Mouse (Mus musculus): ENCODE results near the gene Grk3.
A peak's percentile ranks its signal among the peaks of the same experiment; 100 is the strongest.

The Grk3 gene

DNA sequence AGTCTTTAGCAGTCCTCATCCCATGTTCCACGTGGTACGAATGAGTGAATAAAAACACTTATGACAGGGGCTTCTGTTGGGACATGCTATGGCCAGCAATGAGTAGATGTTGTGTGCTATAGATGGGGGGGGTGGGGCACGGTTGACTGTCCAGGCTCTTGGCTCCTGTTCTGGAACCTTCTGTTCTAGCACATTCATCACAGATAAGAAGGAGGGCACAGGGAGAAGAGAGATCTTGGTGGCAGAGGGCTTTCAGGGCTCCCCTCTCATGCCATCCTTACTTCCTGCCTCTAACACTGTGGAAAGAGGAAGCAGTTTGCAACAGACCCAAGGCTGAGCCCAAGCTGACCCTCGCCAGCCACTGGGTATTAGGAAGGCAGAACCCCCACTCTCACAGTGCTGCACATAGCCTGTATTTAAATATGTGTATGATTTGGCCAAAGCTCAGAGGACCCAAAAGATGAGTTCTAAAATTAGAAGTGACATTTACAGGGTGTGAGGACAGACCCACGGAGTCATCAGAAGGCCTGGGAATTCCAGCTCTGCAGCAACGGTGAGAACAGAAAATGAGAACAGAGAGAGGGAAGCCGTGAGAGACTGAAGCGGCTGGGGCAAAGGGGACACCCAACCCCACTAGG lies 6.3 kb downstream of the Grk3 start:
- no peak for DNase-seq (ENCODE audit: low spot score)

DNA sequence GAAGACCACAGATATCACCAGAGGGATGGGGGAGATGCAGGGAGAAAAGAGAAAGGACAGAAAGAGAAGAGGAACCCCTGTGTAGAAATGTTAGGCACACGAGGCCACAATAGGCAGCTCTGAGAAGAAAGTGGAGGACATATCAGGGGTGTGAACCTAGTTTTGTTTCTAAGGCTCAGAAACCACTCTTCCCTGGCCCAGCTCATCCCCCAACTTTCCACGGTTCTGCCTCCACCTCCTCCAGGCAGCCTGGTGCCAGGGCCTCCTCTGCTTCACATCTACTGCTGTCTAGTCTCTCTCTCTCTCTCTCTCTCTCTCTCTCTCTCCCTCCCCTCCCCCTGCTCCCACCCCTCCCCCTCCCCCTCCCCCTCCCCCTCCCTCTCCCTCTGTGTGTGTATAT lies 7.1 kb downstream of the Grk3 start:
- no peak for DNase-seq (ENCODE audit: low spot score)

DNA sequence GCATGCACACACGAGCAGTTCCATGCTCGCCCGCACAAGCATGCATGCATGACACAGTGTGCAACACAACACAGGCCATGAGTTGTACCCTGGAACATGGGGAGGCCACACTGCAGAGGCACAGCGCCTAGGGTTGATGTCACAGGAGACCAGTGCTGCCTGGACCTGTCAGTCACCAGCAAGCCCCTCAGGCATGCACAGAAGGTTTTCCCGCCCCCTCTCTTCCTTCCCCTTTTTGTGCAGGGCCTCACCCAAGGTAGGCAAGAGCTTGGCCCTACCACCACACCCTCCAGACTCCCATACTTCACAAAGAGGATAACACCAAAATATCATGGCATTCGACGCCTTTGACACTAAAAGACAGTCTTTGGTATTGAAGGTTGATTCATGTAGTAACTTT lies 8.6 kb downstream of the Grk3 start:
- no peak for DNase-seq (ENCODE audit: low spot score)

DNA sequence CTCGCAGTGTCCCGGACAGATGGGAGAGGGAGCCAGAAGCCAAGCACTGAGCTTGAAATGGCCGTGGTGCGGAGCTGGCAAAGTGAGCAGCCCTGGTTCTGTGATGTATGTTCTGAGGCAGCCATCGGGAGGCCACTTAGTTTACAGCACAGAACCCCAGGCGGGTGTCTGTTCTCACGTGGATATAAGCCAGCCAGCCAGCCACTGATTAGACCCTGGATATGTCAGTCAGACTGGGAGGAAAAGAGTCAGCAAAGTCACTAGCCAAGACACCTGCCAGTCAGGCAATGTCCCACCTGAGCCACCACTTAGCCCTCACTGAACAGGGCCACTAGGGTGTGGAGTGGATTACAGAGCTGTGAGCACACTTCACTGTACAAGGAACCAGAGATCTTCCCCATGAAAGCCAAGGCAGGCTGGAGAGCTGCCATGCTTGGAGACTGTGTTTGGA lies 9.6 kb downstream of the Grk3 start:
- no peak for DNase-seq (ENCODE audit: low spot score)

DNA sequence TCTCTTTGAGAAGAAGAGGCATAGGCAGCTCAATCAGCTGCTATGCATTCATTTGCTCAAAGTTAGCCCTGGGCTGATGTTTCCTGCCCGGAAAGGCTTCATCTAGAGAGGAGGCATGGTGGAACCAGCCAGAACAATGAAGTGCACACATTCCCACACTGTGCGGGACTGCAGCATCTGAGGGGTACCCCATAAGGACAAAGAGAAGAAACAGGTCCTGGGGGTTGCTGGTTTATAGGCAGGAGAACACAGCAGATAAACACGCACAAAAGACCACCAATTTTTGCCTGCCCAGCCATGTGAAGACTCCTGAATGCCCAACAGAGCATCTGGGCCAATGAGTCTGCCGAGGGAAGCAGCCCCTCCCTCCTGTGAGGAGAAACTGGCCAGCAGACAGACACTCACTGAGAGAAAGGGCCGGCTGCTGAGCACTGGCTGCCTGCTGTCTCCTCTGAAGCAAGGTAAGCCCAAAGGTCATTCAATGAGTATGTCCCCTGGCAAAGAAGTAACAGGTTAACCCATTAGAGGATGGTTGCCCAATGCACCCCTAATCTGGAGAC lies 12.7 kb downstream of the Grk3 start:
- no peak for DNase-seq (ENCODE audit: low spot score)

DNA sequence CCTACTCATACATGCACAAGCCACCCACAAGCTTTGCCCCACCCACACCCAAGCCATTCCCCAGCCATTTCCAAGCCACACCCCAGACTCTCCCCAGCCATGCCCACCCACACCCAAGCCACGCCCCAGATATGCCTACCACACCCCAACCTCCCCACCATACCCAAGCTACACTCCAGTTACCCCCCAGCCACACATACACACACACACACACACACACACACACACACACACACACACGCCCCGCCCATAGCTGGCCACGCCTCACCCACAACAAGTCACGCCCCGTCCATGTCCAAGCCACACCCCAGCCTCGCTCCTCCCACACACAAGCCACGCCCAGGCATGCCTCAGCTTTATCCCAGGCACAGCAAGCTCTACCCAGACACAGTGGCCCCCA lies 16.4 kb downstream of the Grk3 start:
- no peak for DNase-seq (ENCODE audit: low spot score)

DNA sequence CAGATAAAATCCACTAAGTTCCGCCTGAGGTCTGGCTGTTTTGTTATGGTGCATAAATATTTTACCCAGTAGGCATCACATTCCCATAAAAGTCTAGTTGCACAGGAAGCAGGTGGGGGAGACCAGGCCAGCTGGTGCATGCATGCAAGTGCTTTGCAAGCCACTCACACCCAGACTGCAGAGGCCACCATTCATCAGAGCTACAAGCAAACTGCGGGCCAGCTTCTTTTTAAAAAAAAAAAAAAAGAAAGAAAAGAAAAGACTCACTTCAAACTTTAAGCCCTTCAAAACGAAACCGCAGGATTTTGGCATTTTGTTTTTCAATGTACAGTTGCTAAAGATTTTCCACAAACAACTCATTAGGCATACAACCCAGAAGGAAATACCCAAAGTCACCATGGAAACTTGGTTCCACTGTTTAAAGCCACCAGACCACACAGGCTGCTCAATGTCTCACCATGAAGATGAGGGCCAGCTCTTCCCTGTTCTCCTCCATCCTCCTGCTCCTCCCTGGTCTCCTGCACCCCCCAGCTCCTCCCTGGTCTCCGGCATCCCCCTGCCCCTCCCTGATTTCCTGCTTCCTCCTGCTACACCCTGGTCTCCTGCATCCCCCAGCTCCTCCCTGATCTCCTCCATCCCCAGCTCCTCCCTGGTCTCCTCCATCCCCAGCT lies 17.9 kb downstream of the Grk3 start:
- no peak for DNase-seq (ENCODE audit: low spot score)

DNA sequence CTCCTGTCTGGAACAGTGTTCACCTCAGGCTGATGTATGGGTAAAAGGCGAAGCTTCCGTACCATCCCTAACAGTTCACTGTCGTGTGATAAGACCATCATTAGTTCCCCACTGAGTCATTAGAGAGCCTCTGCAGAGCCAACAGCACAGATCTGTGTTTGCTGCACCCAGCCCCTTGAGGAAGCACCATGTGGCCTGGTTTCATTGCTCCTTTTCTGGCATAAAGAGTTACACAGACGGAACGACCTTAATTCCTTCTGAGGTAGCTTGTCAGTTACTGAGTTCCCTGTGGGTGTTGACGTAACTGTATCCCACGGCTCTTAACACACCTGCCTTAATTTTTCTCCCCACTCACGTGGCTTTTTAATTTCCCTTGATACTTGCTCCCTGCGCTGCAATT lies 24.3 kb downstream of the Grk3 start:
- DNase-seq (ENCODE audit: low spot score) = no peak

DNA sequence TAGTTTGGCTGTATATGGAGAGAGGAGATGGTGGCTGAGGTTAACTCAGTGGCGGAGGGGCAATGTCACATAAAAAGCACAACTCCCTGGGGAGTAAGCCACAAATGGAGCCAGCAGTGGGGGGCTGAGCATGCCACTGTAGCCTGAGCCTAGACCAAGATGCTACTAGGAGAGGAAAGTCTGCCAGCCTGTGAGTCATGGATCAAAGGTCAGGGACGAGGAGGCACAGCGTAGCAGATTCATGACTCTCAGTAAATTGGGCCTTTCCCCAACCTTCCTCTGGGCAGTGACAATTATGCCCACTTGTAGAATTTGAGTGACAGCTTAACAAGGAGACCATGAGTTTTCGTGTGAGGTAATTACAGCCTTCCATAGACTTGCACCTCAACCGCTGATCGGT lies 33.7 kb downstream of the Grk3 start:
- DNase-seq (ENCODE audit: low spot score) = no peak

DNA sequence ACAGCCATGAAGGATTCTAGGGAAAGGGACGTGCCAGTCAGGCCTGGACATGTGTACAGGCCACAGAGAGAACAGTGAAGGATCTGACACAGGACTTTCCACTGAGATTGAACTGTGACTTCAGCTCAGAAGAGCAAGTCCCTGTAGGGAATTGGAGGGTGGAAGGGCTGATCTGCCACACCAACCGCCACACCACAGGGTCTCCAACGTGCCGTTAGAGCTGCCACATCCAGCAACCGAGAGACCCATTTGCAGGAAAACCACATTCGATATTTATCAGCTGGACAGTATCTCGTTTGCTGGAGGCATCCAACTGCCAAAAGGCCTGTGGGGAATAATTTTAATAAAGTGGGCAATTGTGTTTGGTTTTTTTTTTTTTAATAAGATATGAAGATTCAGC lies 35.9 kb downstream of the Grk3 start:
- DNase-seq (ENCODE audit: low spot score) = no peak

DNA sequence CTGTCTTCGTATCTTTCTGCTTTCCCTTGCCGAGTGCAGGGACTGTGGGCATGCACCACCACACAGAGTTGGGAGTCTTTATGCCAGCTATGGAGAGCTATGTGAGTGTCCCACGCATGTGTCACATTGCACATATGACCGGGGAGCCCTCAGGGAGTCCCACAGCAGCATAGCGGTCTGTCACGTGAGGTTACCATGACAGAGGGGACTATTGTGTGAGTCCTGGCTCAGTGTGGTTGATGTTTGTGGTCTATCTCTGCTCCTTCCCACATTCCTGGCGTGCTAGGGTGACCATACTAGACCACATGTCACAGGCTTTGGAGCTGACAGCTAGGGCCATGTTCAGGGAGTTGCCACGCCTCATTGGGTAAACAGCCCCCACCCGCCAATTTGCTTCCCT lies 36.4 kb downstream of the Grk3 start:
- DNase-seq (ENCODE audit: low spot score) = no peak

DNA sequence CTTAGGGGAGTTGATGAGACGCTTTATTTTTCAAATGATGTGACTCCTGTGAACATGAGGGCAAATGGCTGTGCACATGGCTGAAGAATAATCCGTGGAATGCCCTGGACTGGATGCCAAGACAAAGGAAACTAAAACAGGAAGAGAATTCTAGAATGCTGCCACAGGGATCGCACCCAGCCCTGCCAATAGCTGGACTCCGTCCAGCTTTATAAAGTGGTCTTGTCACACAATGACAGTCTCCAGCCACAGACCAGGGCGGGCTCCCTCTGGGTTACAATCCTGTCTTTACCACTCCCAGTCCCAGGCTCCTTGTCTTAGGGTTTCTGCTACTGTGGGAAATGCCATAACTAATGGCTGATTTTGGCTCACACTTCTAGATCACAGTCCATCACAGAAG lies 38.5 kb downstream of the Grk3 start:
- DNase-seq (ENCODE audit: low spot score) = no peak

DNA sequence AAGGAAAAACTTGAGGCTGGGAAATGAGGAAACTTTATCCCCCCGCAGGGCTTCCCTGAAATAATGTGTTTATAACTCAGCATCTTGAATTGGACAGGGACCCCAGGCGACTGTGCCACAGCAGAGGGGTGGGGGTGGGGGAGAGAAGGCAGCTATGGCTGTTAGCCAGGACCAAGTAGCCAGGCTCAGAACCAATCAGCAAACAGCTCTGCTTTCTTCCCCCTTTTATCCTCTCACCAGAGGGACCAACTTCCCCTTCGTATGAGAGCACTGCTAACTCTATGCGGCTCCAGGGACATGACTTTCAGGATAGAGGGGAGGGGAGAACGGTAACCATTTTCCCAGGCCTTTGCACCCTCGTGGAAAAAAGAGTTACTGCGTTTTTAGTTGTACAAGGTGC lies 42.0 kb downstream of the Grk3 start:
- DNase-seq (ENCODE audit: low spot score) = no peak

DNA sequence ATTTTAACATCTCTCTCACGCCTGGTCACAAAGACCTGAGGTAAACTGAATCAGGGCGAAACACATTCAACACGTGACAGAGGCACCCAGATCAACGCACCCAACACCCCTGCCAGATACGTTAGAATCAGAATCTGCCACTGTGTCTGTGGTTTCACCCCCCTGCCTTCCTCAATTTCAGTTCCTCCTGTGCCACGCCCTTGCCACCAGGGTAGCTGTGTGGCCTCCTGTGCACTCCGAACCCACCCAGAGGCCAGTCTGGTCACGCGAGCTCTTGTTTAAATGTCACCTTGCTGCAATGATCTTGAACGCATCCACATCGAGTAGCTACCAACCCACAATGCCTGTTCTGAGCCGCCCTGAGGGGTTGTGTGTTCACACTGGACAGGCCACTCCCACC lies 43.3 kb downstream of the Grk3 start:
- no peak for DNase-seq (ENCODE audit: low spot score)

DNA sequence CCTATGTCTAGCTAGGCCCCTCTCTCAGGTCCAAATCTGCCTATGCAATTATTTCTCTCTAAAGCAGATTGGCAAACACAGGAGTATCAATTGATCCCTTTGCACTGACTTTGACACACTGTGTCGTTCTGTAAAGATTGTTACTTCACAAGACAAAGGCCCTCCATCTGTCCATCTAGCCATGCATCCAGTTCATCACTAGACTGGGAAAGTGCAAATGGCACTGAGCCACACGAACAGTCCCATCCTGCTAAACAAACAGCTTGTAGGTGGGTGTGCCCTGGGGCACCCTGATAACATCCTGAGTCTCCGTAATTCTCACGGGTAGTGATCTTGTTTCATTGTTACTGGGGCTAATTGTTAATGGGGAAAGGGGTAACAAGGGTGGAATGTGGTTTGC lies 52.1 kb downstream of the Grk3 start:
- DNase-seq (ENCODE audit: low spot score) = no peak

DNA sequence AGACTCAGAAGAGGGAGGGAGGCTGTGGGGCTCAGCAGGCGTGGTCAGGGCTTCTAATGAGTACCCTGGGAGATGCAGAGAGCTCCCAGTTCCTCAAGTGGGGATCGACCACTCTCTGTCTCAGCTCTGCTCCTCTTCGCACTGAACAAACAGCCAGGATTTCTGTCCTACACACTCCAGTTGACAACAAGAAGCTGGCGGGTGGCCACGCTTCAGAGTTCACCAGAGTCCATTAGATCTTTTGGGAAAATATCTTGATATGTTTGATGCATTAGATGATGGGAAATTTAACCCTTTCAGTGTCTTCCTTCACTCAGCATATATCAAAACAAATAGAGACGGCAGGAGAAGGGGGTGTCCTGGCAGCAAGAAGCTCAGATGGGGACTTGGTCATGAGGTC lies 53.4 kb downstream of the Grk3 start:
- DNase-seq (ENCODE audit: low spot score) = no peak

DNA sequence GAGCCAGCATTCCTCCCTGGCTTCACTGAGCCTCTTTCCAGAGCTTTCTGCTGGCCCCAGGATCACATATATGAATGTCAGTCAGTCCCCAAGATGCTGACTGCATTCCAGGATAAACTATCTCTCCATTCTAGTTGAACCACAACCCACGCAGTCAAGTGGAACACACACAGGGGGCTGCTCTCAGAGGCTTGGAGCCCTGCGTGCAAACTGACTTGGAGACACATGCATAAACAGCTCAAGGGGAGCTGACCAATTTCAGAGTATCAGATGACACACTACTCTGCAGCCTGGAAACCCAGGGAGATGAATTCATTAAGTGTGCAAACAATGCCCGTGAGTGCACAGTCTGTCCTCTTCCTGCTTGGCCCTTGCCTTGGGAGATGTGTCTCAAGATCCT lies 54.7 kb downstream of the Grk3 start:
- no peak for DNase-seq (ENCODE audit: low spot score)

DNA sequence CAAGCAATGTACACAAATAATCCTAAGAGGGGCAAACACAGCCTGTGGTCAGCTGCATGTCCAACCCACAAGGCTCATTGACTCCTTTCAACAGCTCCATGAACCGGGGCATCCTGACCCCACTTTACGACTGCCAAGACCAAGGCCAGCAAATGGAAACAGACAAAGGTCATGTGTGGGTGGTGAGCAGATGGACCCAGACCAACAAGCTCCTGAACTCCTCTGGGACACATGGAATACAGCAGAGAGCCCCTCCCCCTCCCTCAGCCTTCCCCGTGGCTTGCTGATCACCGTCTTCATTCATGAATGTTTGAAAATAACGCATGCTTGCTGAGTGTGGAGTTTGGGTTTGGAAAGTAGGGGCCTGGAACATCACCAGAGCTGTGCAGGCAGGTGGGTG lies 57.3 kb downstream of the Grk3 start:
- DNase-seq (ENCODE audit: low spot score) = peak; percentile 29

DNA sequence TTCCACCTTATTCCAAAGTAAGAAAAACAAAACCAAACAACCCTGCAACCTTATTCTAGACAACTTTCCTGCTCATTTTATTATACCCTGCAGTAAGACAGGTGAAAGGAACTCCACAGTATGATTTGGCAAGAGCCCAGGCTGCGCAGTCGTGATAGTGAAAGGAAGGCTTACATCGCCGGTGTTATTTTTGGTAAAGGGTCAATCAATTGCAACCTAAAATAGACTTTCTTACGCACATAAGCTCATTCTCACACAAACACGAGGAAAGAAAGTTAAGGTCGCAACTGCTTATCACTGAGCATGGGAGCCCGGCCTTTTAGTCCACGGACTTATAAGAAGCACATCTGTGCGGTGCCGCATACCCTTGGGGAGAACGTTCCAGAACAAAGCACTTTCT lies 58.8 kb downstream of the Grk3 start:
- no peak for DNase-seq (ENCODE audit: low spot score)

DNA sequence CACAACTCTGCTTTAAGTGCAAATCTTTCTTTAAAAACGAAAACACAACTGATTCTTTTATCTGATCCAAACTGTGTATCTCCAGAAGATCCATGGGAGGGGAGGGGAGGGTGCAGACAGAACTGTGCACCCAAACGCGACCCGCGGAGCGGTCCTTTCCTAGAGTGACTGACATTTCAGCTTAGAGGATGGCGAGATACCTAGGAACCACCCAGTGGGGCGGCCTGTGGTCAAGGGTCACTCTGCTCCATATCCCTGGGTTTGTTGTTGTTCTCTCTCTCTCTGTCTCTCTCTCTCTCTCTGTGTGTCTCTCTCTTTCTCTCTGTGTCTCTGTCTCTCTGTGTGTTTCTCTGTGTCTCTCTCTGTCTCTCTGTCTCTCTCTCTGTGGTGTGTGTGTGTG lies 59.2 kb downstream of the Grk3 start:
- DNase-seq (ENCODE audit: low spot score) = no peak

DNA sequence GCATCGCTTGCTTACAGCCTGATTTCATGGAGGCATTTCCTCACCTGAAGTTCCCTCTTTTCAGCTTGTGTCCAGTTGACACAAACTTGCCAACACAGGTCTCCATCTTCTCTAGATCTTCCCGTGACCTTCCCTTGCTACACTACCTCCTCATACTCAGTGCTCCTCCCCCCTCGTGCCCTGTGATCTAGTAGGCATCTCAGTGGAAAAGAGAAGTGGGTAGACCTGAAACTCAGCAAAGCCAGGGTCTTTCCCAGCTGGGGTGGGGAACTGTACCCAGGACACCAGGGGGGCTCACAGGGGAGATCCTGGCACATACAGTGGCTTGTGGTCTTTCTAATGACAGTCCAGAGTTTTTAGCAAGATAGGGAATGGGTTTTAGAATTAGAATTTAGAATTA lies 64.7 kb downstream of the Grk3 start:
- DNase-seq (ENCODE audit: low spot score) = no peak

DNA sequence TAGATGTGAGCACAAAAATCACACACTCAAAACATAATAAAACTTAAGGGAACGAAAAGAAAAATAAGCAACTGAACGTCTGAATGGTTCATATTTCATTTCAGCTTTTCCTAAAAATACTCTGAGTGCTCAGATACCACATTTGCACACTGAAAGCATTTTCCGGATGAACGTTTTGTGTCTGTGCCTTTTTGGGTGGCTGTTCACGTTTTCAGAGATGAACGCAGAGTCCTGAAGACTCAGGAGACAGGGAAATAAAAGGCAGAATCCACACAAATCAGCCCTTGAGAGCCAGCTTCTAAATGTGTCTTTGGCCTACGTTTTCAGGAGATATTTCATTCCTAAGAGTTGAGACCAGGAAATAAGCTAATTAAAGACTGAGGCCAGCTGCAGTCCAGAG lies 69.7 kb downstream of the Grk3 start:
- DNase-seq (ENCODE audit: low spot score) = no peak

DNA sequence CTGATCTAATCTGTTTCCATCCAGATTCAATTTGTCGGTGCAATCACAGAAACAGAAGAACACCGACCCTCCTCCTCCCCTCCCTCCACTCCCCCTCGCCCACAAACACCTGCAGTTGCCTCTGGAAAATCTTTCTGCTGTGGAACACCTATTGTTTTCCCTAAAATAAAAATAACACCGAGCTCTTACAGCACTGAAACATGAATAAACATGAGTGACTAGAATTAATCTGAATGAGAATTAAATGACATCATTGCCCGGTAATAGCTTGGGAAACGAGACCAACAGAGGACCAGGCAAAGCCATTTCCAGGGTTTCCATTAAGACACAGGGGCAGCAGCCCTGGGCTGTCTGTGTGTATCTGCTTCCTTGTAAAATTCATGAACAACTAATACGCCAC lies 73.3 kb downstream of the Grk3 start:
- no peak for DNase-seq (ENCODE audit: low spot score)

DNA sequence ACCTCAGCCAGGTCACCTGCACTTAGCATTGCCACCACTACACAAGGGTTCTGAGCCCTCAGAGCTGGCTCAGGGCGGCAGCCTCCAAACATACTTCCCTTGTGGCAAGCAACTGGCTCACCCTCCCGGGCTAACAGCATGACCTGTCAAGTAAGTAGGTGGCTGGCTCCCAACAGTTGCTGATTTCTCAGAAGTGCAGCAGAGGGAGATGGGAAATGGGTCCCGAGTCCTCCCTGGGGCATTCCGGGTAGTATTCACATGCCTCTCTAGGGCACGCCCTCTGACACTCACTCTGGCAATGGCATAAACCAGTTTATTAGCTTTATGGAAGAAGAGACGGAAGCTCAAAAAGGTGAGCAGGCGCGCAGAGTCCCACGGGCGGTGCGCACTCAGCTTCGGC lies 74.6 kb downstream of the Grk3 start:
- no peak for DNase-seq (ENCODE audit: low spot score)
